Mouse (Mus musculus): Measurements from ENCODE around the gene Slc16a4.

GRCm38 (mm10) chr3:107286123-107286522 lies 4.9 kb upstream of the Slc16a4 start:
- TF ChIP-seq TCF12 (IDR thresholded peaks at IDR 0.05; ENCODE audit: insufficient read depth, poor library complexity, severe bottlenecking) (no peak), E2F4 (IDR thresholded peaks at IDR 0.05; ENCODE audit: insufficient read depth) (no peak), REST (IDR thresholded peaks at IDR 0.05; ENCODE audit: insufficient read depth, insufficient read length) (no peak), TCF3 (IDR thresholded peaks at IDR 0.05; ENCODE audit: insufficient read length, low read depth) (no peak), POLR2A (IDR thresholded peaks at IDR 0.05; ENCODE audit: insufficient read length, low read depth) (no peak), CEBPB (IDR thresholded peaks at IDR 0.05; ENCODE audit: insufficient read depth, poor library complexity, severe bottlenecking) (no peak), USF1 (IDR thresholded peaks at IDR 0.05; ENCODE audit: low read depth) (no peak), POLR2AphosphoS2 (IDR thresholded peaks at IDR 0.05; ENCODE audit: insufficient read length, low read depth) (no peak)

Measured in myocyte (in vitro differentiated cells).